Mouse (Mus musculus) testis, postnatal 10 days (tissue): ENCODE measurements at regions not wholly inside any gene's neighbourhood (a gene's known extent, or its start where the extent isn't known, plus 50 kb on each side); places are given as distances from the start of the nearest gene placed in this dataset.

ENCODE experiments used
- DNase-seq: peaks from one replicate; pipeline ENCODE4 v3.0.0; 2021; ENCODE audit warnings: low spot score

DNA sequence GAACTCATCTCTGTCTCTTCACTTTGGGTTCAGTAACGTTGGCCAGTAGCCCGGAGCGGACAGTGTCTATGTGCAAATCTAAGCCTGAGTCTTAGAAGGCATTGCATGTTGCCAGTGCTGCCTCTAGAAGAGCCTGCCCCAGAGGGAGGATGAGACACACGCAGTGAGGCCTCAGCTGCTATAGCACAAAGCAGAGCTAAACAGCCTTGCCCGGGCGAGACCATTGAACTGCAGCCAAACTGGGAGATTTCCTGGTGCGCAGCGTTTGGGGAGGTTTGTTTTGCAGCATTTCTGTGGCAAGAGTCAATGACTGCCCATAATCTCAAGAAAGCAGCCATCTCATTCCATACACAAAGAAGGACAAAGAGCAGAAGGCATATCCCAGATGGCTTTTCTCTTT is 164.0 kb downstream of the 3100002H09Rik start:
- DNase-seq, result no peak

DNA sequence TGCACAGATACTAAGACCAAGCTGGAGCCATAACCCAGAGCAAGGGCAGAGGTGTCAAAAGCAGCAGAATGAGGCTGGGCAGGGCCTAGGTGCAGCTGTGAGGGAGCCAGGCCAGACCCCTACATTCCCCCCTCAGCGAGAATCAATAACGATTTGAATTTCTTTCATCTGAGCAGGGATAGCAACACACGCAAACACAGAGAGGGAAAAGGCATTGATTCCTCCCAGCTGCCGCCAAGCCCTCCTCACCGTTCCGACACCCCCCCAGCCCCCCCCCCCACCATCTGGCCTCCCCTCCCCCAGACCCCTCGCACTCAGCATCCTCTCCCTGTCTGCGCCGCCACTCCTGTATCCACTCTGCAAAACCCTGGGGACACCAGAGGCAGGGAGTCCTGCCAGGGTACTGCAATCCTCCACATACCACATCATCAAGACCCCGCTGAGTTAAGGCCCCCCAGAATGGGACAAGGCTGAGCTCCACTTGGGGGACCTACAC is 166.9 kb downstream of the 3100002H09Rik start:
- DNase-seq, result no peak

DNA sequence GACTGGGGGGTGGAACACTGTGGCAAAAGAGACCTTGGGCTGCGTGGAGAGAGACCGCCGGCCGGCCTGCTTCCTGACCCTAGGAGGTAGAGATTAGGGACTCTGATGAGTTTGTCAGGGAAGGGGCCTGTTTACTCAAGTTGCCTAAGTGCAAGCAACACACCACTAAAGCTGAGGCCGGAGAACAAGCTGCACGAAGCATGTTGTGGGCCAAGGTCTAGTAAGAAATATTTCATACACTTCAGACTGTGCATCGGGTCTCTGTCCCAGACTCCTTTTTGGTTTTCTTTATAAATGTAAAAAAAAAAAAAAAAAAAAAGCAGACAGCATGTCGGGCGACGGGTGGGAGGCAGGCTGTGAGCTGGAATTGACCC is 167.5 kb downstream of the 3100002H09Rik start:
- no peak for DNase-seq

DNA sequence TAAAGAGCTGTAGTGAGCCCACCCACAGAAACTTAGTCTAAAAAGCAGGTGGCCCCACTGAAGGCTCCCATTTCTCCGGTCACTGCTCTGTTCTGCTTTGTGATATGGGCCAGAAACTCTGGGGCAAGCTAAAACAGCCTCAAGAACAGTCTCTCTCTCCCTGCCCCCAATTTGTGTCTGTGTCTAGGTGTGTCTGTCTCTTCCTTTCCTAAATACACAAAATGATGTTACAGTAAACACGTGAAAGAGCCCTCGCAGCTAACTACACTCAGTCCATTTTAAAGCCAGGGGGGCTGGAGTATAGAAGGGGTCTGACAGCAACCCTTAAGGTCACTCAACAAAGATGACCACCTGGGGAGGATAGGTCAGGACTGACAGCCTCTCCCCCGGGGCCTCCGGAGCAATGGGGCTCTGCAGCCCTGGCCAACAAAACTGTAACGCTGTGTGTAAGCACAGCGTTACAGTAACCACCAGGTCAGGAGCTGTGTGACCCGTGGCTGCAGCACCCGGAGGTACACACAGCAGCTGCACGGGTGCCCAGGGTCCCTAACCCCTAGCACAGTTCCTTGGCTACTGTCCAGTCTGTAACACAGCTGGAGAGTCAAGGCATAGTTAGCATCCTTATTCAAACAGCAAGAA is 168.0 kb downstream of the 3100002H09Rik start:
- DNase-seq, result no peak

DNA sequence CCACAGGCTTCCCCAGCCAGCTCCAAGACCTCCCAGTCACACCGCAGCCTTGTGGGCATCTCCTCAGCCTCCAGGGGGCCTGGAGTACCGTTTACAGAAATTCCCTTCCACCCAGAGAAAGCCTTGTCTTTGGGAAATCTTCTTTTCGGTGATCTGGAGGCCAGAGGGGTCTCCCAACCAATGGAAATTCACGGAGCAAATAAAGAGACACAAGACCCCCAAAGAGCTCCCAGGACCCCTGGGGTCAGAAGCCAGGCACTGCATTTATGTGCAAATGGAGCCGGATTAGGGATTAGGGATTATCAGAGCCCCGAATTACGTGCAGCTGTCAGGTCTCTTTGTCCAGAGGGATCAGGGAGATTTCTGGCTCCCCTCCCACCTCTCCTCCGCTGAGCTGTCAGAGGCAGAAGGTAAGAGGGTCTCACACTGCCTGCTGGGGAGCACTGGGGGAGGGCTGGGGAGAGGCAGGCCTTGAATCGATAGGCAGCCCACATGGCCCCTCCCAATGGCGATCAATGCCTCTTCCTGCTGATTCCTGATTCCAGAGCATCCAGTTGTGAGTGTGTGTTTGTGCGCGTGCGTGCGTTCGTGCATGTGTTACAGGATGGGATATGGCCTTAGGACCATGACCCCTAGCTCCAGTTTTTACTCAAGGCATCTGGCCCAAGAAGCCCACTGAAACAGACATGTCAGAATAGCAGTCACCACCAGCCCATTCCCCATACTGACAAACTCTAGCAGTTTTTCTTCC is 168.7 kb downstream of the 3100002H09Rik start:
- DNase-seq, result no peak

DNA sequence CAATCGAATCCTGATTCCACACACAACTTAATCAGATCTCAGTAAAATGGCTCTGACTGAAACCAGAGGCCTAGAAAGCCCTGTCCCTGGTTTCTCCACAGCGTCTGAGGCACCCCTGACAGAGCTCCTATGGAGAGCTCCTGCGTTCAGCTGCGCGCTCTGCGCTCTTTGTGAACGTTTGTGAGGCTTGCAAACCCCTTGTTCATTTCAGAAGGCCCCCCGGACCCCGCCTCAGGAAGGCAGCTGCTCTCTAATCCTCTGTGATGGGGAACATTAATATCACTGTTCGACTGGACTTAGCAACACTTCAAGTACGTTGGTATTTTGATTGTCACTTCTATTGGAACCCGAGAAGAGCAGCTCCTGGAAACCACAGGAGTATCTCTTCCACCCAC is 175.6 kb downstream of the 3100002H09Rik start:
- DNase-seq, result no peak

DNA sequence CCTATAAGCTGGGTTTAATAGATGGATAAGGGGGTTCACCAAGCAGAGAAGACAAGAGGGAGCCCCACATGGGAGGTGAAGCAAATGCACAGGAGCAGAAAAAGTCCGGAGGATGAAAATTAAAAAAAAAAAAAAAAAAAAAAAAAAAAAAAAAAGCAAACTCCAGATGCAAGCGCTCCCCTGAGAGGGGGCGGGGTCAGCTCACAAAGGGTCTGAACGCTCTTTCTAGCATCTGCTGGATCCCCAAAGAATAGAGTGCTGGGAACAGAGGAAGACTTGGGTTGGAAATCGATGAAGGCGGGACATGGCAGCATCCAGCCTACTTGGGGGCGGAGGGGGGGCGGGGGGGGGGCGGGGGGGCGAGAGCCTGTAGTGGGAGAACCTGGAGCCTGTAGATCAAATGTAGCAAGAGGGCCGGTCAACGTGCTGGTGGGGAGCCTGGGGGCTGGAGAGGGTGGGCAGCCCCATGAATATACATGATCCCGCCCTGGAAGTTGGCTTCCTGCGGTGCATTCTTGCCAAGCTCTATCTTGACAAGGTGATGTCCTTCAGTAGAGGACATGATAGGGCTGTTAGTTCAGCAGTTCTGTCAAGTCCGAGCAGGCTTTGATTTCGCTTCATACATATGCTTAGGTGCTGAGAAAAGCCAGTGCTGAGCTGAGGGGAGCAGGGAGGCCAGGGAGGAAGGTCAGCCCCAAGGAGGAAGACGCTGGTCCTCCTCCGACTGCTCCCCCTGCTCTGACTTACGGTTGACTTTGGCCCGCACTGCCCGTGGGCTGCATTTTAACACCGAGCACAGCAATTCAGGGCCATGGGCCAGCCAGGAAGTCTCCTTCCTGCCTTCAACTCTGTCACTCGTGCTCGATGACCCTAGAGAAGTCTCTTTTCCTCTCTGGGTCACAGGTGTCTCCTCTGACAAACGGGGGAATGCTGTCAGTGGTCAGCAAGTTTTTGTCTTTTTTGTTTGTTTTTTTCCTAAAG is 176.3 kb downstream of the 3100002H09Rik start:
- DNase-seq, result peak; percentile 59

DNA sequence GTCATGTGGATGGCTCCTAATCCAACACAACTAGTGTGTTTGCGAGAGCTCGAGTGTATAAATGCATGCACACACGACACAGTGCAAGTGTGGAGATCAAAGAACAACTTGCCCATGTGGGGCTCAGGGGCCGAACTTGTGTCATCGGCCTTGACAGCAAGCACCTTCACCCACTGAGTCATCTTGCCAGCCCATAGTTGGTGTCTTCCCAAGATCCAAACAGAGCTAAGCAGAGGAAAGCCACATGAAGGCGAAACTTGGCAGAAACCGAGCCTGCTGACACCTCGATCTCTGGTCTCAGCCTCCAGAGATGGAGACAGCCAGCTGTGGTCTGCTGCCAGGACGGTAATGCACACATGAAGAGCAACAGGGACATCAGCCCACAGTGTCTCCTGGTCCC is 177.1 kb downstream of the 3100002H09Rik start:
- no peak for DNase-seq

DNA sequence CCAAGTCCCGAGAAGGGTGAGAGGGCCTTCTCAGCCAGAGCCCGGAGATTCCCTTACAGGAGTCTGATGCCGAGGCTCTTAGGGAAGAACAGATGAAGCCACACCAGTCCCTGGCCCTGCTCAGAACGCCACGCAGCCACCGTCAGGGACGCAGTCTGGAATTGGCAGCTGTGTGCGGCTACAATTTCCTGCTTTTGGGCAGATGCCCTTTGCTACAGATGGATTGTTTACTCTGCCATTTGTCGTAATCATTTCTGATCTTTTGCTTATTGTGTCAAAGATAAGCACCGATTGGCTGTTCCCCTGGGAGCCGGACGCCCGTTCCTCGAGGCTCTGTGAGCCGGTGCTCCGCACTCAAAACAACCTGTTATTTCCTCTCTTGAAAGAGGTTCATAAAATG is 179.4 kb downstream of the 3100002H09Rik start:
- DNase-seq, result no peak

DNA sequence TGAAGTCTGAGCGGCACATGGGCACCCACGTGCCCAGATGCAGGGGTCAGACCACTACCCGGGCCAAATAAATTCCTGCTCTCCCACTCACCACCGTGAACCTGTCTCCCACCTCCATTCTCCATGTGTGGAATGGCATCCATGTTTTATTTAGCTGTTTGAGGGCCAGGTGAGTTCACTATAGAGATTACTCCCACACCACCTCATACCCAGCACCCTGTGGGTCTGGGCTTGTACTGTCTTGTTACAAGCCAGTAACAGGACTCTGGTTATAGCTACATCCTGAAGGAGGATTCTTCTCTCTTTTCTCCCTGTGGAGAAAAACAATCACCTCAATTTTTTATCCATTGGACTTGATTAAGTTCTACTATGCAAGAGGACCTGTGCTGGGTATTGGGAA is 181.8 kb downstream of the 3100002H09Rik start:
- no peak for DNase-seq

DNA sequence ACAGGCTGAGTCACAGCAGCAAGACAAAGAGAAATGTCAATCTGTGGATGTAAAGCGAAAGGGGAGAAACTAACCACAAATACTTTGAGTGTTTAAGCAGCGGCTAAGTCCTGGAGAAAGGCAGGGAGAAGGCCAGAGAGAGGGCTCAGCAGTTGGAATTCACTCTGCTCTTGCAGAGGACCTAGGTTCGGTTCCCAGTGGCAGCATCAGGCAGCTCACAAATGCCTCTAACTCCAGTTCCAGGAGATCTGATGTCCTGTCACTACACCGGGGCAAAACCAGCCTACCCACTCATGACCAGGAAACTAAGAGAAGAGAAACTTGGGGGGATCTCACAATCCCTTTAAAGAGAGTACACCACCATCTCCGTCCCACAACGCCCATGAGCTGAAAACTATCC is 188.2 kb downstream of the 3100002H09Rik start:
- no peak for DNase-seq

DNA sequence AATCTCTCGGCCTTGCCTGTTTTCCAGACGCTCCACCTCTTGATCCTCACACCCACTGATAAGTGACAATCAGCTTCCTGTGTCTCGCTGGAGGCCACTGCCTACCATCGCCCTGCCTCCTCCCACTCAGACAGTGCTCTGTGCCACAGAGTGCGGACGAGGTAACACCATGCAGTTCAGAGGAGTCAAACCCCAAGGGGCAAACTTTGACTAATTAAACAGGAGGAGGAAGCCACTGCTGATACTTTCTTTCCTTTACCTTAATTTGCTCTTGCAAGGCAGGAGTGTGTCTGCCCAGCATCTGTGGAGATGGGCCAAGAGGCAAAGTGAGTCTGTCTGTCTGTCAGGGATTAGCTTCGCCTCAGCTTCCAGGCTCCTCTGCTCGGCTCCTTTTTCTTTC is 192.2 kb downstream of the 3100002H09Rik start:
- no peak for DNase-seq

DNA sequence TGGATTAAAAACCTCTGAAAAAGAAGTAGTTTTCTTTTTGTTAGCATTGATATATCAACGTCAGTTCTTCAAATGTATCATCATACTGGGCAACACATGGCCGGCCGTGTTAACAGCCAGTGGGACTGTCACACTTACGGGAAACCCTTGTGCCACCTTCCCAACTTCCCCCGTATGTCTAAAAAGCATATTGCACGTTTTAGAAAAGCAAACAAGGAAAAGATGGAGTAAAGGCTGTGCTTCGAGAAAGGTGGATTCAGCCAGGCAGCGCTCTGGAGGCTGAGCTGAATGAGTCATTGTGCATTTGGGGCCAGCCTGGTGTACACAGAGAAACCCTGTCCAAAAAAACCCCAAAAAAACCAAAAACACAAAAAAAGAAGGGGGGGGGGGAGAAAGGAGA is 193.4 kb downstream of the 3100002H09Rik start:
- no peak for DNase-seq

DNA sequence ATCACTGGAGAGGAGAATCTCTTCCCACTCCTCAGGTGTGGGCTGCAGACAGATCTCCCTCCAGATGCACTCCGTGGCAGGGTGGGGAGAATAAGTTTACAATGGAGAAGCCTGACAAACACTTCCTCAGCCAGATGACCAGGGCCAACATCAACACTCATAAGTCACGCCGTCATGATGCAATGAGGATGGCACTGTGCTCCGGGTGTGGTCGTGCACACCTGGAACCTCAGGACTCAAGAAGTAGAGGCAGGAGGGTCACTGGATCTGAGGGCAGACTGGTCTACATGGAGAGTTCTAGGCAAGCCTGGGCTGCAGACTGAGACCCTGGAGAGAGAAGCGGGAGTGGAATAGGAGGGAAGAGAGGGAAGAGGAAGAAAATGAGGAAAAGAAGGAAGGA is 194.3 kb downstream of the 3100002H09Rik start:
- no peak for DNase-seq

DNA sequence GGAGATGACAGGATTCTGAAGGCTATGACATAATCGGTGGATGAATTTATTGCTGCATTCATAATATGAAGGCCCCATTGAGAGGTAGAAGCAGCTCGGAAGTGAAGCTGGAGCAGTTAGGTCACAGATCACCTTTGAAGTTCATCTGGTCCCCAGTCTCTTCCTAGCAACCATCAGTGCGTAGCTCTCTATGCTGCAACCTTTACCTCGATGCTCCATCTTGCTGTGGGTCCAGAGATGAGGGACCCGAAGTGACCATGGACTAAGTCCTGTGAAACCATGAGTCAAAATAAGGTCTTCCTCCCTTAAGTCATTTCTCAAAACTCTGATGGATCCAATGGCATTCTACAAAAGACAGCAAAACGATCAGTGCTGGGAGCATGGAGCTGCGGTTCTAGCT is 196.2 kb downstream of the 3100002H09Rik start:
- no peak for DNase-seq

DNA sequence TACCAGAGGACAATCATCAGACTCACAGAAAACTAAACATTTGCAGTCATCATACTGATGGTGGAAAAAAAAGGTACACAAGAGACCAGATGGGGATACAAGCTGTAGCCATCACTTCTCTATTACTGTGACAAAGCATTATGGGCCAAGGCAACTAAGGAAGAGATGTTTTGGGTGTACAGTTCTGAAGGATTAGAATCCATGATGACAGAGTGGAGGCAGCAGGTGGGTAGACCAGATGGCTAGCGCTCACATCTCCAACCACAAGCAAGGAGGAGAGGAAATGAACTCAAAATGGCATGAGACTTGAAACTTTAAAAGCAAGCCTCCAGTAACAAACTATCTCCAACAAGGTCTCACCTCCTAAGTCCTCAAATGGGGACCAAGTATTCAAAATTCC is 201.3 kb downstream of the 3100002H09Rik start:
- DNase-seq, result no peak

DNA sequence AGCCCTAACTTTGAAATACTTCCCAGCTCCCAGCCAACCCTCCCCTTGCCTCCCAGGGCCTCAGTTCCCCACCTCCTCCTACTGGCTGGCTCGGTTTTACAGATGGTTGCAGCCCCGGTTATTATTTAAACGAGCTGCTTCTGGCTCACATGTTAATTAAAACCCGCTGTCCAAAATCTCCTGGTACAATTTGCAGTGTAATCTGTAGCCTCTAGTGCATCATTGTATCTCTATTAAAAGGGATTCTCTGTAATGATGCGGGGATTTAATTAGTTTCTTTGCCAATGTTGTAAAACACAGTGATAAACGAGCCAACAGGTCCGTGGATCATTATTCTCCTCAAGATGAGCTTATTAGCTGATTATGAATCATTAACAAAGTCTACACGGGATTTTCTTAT is 208.5 kb downstream of the 3100002H09Rik start:
- DNase-seq, result no peak

DNA sequence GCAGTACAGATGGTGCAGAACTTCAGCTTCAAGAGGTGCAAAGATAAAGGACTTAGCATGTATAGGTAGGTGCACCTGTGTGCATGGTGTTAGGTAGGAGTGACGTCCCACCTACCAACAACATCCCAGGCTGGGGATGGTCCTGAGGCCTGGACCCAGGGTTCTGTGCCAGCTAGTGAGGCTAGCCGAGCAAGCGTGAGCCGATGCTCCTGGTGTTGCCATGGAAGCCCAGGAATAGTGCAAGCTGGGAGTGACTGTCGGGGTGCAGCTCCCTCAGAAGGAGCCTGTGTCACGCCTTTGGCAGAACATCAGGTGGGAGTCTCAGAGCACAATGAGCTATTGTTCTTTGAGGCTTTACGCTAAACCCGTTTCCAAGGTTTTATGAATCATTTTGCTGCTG is 209.9 kb downstream of the 3100002H09Rik start:
- no peak for DNase-seq

DNA sequence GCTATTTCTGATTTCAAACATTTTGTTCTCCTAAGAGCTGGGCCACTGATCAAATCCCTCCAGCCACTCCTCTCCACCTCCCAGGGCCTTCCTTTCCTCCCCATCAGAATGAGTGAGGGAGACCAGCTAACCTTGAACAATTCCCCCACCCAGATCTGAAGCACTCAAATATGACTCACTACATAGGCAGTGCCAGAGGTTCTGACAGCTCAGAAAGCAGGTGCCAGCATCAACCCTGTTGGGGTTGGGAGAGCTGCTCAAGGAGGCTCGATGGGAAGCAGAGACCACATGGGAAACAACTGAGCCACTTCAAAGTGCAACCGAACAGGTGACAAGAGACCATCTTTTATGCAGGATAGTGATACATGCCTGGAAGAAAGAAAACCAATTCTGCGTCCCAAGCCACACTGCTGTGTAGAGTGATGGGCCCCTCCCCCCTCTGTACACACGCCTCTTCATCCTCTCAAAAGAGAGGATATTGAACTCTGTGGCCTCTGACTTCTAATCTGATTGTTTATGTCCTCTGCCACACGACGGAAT is 210.4 kb downstream of the 3100002H09Rik start:
- no peak for DNase-seq

DNA sequence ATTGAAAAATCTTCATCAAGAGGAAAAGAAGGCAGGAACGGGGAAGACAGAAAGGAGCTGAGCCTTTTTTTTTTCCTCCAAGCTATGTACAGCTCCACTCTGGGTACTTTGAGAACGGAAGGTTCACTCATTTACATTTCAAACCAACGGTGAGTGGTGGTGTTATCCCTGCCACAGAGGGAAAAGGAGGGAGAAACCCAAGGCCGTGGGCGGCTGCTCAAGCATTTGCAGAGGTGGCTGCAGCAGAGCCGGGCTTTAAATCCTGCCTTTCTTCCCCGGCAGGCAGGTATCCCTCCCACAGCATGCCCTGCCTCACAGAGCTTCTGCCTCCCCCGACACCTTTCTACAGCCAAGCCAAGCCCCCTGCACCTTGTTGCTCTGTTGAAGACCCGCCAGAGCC is 212.2 kb downstream of the 3100002H09Rik start:
- no peak for DNase-seq

DNA sequence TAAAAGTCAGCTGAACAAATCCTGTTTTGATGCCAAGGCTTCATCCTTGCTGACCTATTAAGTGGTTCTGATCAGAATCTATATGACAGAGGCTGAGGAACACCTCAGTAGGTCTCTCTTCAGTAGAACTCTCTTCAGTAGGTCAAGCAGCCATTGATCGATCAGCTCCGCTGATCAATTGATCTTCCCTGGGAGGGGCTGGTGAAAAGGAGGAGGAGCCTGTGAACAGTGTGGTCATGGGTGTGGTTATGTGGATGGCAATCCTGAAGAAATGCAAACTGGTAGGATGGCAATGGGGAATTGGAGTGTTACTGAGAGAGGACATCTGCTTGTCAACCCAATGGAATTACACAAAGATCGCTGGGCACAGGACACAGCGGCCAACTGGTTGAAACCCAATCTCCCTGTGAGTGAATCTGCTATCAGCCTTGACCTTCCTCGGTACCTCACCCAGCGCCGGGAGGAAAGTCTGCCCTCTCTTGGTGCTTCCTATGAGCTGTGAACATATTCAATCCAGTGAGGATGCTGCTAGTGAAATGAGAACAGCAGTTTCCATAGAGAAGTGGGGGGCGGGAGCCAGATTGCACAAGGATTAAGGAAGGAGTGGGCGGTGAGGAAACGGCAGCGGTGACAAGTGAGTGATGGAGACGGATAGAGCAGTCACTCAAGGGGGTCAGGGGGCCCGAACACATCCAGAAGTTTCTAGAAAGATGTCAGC is 213.9 kb downstream of the 3100002H09Rik start:
- DNase-seq, result no peak

DNA sequence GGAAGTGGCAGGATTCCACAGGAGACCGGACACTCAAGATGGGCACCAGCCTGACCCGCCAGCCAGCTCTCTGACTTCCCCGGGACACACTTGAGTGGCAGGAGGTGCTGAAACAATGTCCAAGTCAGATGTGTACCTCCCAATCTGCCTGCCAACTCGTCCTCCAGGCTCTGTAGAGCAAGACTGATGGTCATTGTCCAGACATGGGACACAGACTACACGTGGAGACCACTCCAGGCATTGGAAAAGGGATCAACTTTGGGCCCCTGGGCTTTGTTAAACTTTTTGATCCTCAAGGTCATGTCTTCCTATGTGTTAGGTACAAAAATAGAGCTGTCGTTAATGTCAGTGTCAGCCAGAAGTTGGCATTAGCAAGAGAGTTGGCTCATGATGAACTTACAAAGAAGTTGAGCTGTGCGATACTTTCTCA is 214.6 kb downstream of the 3100002H09Rik start:
- DNase-seq, result no peak
